Mouse (Mus musculus) thymus, adult 2 months (tissue): ENCODE measurements around the gene Abcc1. TPM values are rescaled to one million over a fixed set of nuclear protein-coding genes. Genes with fewer than 3 reads are reported as not detected.

Experiments used
- DNase-seq: peaks from one replicate; pipeline ENCODE4 v3.0.0; 2021
- H3K27ac ChIP-seq: fragments of 200-500 bp; 2 replicates; pipeline ENCODE4 v1.5.1; 2012; ENCODE audit warnings: low read length, control low read depth; ENCODE audit not compliant: control insufficient read depth, insufficient read depth
- H3K27me3 ChIP-seq: fragments of 200-500 bp; 2 replicates; pipeline ENCODE4 v1.6.1; 2012; ENCODE audit warnings: mild to moderate bottlenecking, low read length, moderate library complexity, mixed read lengths; ENCODE audit not compliant: control insufficient read depth, insufficient read depth
- H3K36me3 ChIP-seq: fragments of 200-500 bp; 2 replicates; pipeline ENCODE4 v1.6.1; 2012; ENCODE audit warnings: mild to moderate bottlenecking, low read length, moderate library complexity; ENCODE audit not compliant: control insufficient read depth, insufficient read depth
- H3K4me1 ChIP-seq: fragments of 200-500 bp; replicated peaks from 2 replicates; pipeline ENCODE4 v1.6.1; 2012; ENCODE audit warnings: low read length; ENCODE audit not compliant: control insufficient read depth, insufficient read depth
- H3K4me3 ChIP-seq: fragments of 200-500 bp; 2 replicates; pipeline ENCODE4 v1.5.1; 2012; ENCODE audit warnings: mild to moderate bottlenecking, low read length, control low read depth, moderate library complexity; ENCODE audit not compliant: control insufficient read depth, insufficient read depth
- CTCF ChIP-seq: fragments of 200-500 bp; IDR thresholded peaks from 2 replicates; pipeline ENCODE4 v1.5.1; 2012; ENCODE audit warnings: mild to moderate bottlenecking, control low read depth, low read length, moderate library complexity, borderline replicate concordance; ENCODE audit not compliant: control insufficient read depth, poor library complexity, insufficient read depth; ENCODE audit errors: extremely low read depth
- POLR2A ChIP-seq: fragments of 200-500 bp; IDR thresholded peaks from 2 replicates; pipeline ENCODE4 v1.6.1; 2012; ENCODE audit warnings: mild to moderate bottlenecking, low read length, control low read depth, moderate library complexity; ENCODE audit not compliant: control insufficient read depth, poor library complexity, insufficient read depth; ENCODE audit errors: extremely low read depth
- WGBS: fragments of 180-500 bp; shearing (Covaris S2); methylation state at CpG from one replicate; pipeline ENCODE4 v1.1.7; 2018; 5-methylcytosine and 5-hydroxymethylcytosine counted together
- polyA plus RNA-seq: library from polyadenylated mRNA; depleted of rRNA; stranded (reverse); fragments of >200 nt; gene quantifications from 2 replicates; pipeline ENCODE4 v1.2.3, GENCODE M21; 2012; rRNA removed

Gene Abcc1
- polyA plus RNA-seq, 1 experiment: 29.7 TPM

DNA sequence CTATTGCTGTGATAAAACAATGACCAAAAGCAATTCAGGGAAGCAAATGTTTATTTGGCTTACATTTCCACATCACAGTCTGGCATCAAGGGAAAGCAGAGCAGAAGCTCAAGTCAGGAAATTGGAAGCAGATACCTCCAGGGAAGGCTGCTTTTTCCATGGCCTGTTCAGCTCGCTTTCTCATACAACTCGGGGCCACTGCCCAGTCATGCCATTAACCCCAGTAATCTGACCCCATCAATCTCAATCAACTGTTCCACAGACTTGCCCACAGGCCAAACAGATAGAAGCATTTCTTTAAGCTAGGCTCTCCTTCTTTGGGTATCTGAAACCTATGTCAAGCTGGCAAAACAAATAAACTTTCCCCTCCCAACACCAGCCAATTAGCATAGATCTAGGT lies 145.1 kb downstream of the Abcc1 start:
- H3K27me3 ChIP-seq: no peaks in the 10 kb centered on the region
- no peak overlapping the region for H3K27ac ChIP-seq
- 61% methylated on average over 2 of the region's 2 CpGs for WGBS
- no peaks in the 10 kb centered on the region for H3K4me1 ChIP-seq
- TF ChIP-seq POLR2A: no peak
- no peak for TF ChIP-seq CTCF
- DNase-seq: no peak
- H3K36me3 ChIP-seq: no peaks in the 10 kb centered on the region
- H3K4me3 ChIP-seq: no peak overlapping the region

Other genes starting within 250 kb of the Abcc1 start
- gene Nde1, start 198.3 kb upstream of the Abcc1 start, polyA plus RNA-seq: 108 and 128 TPM in 2 replicates
- 30.1 and 31.7 TPM in 2 replicates for gene Marf1, start 198.2 kb upstream of the Abcc1 start, polyA plus RNA-seq
- gene Myh11, start 70.2 kb upstream of the Abcc1 start, polyA plus RNA-seq: 5.0 and 5.2 TPM in 2 replicates
- 48.0 and 56.1 TPM in 2 replicates for gene Fopnl, start 44.2 kb upstream of the Abcc1 start, polyA plus RNA-seq
- gene A630010A05Rik, start 200.8 kb downstream of the Abcc1 start, polyA plus RNA-seq: not detected in 2 replicates